Mouse (Mus musculus): Measurements from ENCODE around the gene Rspo4. TPM values are rescaled to one million over a fixed set of nuclear protein-coding genes. Genes with fewer than 3 reads are reported as not detected.

The Rspo4 gene
- total and polyA plus RNA-seq, 2 experiments from 2014 or later = 0.16 to 0.51 TPM

DNA sequence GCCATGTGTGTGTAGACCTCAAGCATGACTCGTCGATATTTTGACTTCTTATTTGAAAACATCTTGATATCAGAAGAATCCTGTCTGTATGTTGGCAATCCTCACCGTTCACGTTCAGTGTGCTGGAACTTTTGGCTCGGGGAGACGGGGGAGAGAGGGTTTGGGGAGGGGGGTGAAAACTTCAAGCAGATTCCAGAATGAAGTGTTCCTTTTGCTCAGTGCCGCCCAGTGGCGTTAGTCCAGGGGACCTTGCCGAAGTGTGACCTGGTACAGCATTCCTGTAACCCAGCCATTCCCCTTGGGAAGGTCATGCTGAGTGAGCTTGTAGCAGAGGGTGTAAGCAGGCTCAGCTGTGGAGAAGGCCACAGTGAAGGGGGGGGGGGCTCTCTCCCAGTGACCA is 76.4 kb downstream of the Rspo4 start:
- ATAC-seq (no peak), DNase-seq (ENCODE audit: low spot score) (no peak)
- H3K27ac ChIP-seq = no peak overlapping the region
- no peaks in the 10 kb centered on the region for H3K9me3 ChIP-seq (ENCODE audit: low read length)
- TF ChIP-seq CTCF (IDR thresholded peaks at IDR 0.05; ENCODE audit: low read depth) = no peak
- no peak overlapping the region for H3K9ac ChIP-seq (replicated peaks; ENCODE audit: low read length)
- 77% methylated on average over 9 of the region's 9 CpGs for WGBS
- H3K4me3 ChIP-seq (ENCODE audit: low read length) = no peak overlapping the region
- H3K36me3 ChIP-seq (ENCODE audit: insufficient read depth, low read length) = no peaks in the 10 kb centered on the region
- no peak overlapping the region for H3K4me2 ChIP-seq (ENCODE audit: low read depth, low read length)
- no peaks in the 10 kb centered on the region for H3K27me3 ChIP-seq (ENCODE audit: insufficient read depth, low read length)
- no peaks in the 10 kb centered on the region; the same call in 1 of the 2 replicates for H3K4me1 ChIP-seq (ENCODE audit: insufficient read depth, low read length)

DNA sequence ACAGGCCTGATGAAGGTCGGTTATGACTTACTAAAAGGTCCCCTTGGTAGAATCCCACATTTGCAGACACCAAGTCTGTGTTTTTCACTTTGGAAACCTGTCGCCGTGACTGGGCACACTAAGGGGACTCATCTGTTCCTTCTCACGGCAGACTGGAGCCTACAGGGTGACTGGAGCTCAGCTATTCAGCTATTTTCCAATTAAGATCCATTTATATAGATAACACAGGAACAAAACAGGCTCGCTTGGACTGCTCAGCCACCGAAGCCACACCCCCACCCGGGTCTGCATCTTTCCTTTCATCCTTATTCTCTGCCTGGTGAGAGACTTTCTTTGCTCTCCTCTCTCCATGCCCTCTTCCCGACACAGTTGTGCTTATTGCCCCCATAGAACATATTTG is 78.3 kb downstream of the Rspo4 start:
- Histone ChIP-seq H3K4me1 (ENCODE audit: insufficient read depth, low read length) (peaks cover 3% of the 10 kb centered on the region; the same call in 1 of the 2 replicates), H3K4me2 (ENCODE audit: low read depth, low read length) (no peak overlapping the region), H3K27ac (no peak overlapping the region), H3K36me3 (ENCODE audit: insufficient read depth, low read length) (no peaks in the 10 kb centered on the region), H3K27me3 (ENCODE audit: insufficient read depth, low read length) (no peaks in the 10 kb centered on the region), H3K9me3 (ENCODE audit: low read length) (no peaks in the 10 kb centered on the region), H3K9ac (replicated peaks; ENCODE audit: low read length) (no peak overlapping the region), H3K4me3 (ENCODE audit: low read length) (no peak overlapping the region)
- ATAC-seq (no peak), DNase-seq (ENCODE audit: low spot score) (no peak)
- WGBS = 58% methylated on average over 8 of the region's 8 CpGs
- TF ChIP-seq CTCF (IDR thresholded peaks at IDR 0.05; ENCODE audit: low read depth) = no peak

DNA sequence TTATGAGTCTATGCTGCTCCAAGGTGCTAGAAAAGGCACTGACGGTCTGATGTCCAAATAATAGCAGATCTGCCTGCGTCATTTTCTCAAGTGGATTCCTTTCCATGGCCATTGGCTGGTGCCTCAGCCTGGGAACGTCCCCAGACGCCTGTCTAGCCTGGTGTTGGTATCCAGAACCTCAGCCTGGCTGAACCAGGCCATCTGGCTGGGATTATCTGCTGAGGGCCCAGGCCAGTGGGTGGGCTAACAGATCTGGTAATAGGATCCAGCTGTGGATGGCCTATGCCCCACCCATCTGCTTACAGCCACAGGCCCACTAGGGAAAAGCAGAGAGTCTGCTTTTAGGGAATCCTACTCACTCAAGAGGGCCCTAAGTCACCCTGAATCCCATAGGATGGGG is 78.9 kb downstream of the Rspo4 start:
- H3K4me3 ChIP-seq (ENCODE audit: low read length) = no peak overlapping the region
- no peaks in the 10 kb centered on the region for H3K27me3 ChIP-seq (ENCODE audit: insufficient read depth, low read length)
- TF ChIP-seq CTCF (IDR thresholded peaks at IDR 0.05; ENCODE audit: low read depth) = no peak
- ATAC-seq (no peak), DNase-seq (ENCODE audit: low spot score) (no peak)
- no peaks in the 10 kb centered on the region for H3K9me3 ChIP-seq (ENCODE audit: low read length)
- 0 out of 2 replicates have a peak, but pooled peaks cover 3% of the 10 kb centered on the region for H3K4me1 ChIP-seq (ENCODE audit: insufficient read depth, low read length)
- 58% methylated on average over 4 of the region's 4 CpGs for WGBS
- H3K36me3 ChIP-seq (ENCODE audit: insufficient read depth, low read length) = no peaks in the 10 kb centered on the region
- no peak overlapping the region for H3K9ac ChIP-seq (replicated peaks; ENCODE audit: low read length)
- H3K27ac ChIP-seq = no peak overlapping the region
- H3K4me2 ChIP-seq (ENCODE audit: low read depth, low read length) = no peak overlapping the region

Other genes starting within 250 kb of the Rspo4 start
- gene Snph, start 210.3 kb upstream of the Rspo4 start, total RNA-seq (2014; rRNA removed) = 86.8 and 90.5 TPM in 2 replicates
- 22.7 and 24.5 TPM in 2 replicates for gene Snph, start 210.3 kb upstream of the Rspo4 start, polyA plus RNA-seq (2015; fragmentation: Nextera tagmentation; extraction: Ambion mirVana)
- 0.11 and 0.58 TPM in 2 replicates for gene Rad21l, start 174.4 kb upstream of the Rspo4 start, total RNA-seq (2014; rRNA removed)
- gene Rad21l, start 174.4 kb upstream of the Rspo4 start, polyA plus RNA-seq (2015; fragmentation: Nextera tagmentation; extraction: Ambion mirVana) = 0.25 and 0.28 TPM in 2 replicates
- gene Tmem74b, start 140.9 kb upstream of the Rspo4 start, total RNA-seq (2014; rRNA removed) = 27.3 and 35.8 TPM in 2 replicates
- 22.3 and 22.6 TPM in 2 replicates for gene Tmem74b, start 140.9 kb upstream of the Rspo4 start, polyA plus RNA-seq (2015; fragmentation: Nextera tagmentation; extraction: Ambion mirVana)
- 63.5 and 73.7 TPM in 2 replicates for gene Psmf1, start 98.7 kb upstream of the Rspo4 start, total RNA-seq (2014; rRNA removed)
- gene Psmf1, start 98.7 kb upstream of the Rspo4 start, polyA plus RNA-seq (2015; fragmentation: Nextera tagmentation; extraction: Ambion mirVana) = 68.6 and 69.1 TPM in 2 replicates
- 0.10 and 0.14 TPM in 2 replicates for gene Angpt4, start 68.3 kb downstream of the Rspo4 start, total RNA-seq (2014; rRNA removed)
- gene Angpt4, start 68.3 kb downstream of the Rspo4 start, polyA plus RNA-seq (2015; fragmentation: Nextera tagmentation; extraction: Ambion mirVana) = 0.28 and 0.29 TPM in 2 replicates
- gene Fam110a, start 137.3 kb downstream of the Rspo4 start, total RNA-seq (2014; rRNA removed) = 25.4 and 27.3 TPM in 2 replicates
- 35.8 and 36.5 TPM in 2 replicates for gene Fam110a, start 137.3 kb downstream of the Rspo4 start, polyA plus RNA-seq (2015; fragmentation: Nextera tagmentation; extraction: Ambion mirVana)
- gene Slc52a3, start 153.6 kb downstream of the Rspo4 start, total RNA-seq (2014; rRNA removed) = 2.7 and 3.1 TPM in 2 replicates
- 2.6 and 2.7 TPM in 2 replicates for gene Slc52a3, start 153.6 kb downstream of the Rspo4 start, polyA plus RNA-seq (2015; fragmentation: Nextera tagmentation; extraction: Ambion mirVana)
- gene Scrt2, start 238.6 kb downstream of the Rspo4 start, total RNA-seq (2014; rRNA removed) = 13.3 and 18.4 TPM in 2 replicates
- gene Scrt2, start 238.6 kb downstream of the Rspo4 start, polyA plus RNA-seq (2015; fragmentation: Nextera tagmentation; extraction: Ambion mirVana) = 4.1 and 4.4 TPM in 2 replicates